Mouse (Mus musculus): ENCODE measurements around the gene Rhpn2. TPM values are rescaled to one million over a fixed set of nuclear protein-coding genes. Genes with fewer than 3 reads are reported as not detected.
"Not testable (repeated sequence)": the region's sequence is repeated elsewhere in the genome, so short reads cannot be mapped to it uniquely, and the experiment has no call there.

Gene Rhpn2
- polyA plus RNA-seq, 1 experiment: 7.5 TPM

DNA sequence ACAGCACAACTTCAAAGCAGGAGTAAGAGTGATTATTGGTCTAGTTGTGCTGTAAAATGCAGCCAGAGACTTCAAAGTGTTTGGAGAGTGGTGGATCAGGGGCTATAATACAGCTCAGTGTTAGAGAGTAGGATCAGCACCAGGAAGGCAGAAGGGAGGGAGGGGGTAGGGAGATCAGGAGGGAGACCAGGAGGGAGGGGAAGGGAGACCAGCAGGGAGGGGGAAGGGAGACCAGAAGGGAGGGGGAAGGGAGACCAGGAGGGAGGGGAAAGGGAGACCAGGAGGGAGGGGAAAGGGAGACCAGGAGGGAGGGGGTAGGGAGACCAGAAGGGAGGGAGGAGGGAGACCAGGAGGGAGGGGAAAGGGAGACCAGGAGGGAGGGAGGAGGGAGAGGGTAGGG, 19.8 kb upstream of the Rhpn2 start:
- Histone ChIP-seq H3K27ac (ENCODE audit: insufficient read depth, low read depth, low read length) (no peak overlapping the region), H3K4me1 (ENCODE audit: control insufficient read depth, insufficient read depth, low read length) (peaks cover 6% of the 10 kb centered on the region)

DNA sequence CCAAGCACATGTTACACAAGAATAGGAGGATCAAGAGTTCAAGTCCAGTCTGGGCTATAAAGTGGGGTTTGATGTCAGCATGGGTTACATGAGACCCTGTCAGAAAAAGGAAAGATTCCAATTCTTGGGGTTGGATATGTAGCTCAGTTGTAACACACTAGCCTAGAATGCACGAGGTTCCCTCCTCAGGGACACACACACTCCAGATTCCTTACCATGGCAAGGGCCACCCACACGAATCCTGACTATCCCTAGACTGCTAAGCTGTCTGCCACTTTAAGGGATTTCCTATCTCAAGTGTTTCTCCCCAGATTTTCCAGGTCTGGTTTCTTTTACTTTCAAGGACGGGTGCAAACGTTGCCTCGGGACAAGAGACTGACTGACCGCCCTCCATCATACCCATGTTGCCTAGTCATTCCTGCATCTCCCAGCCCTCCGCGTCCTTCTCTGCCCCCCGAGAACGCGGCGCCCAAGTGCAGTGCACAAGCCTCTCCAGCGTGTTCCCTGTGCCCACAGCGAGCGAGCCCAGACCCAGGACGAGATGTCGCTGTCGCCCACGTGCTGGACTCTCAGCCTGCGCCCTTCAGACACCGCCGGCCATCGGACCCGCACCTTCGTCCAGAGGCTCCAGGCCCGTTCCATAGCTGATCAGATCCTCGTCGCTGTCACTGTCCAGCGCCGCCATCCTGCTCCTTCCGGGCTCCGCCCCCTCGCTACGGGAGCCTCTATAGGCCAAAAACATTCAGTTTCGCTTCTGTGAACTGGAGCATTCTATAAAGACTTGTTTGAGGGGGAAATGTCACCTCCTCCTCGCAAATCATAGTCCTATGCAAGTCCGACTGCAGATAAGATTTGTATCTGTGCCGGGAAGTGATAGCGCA, 16.0 kb upstream of the Rhpn2 start, which contains the start of gene Gpatch1:
Gpatch1 (minus strand) TSS at position 712 of the 881 bp plus-strand sequence.
- peak; percentile 97 for DNase-seq
- Histone ChIP-seq H3K4me1 (ENCODE audit: control insufficient read depth, insufficient read depth, low read length) (peaks cover 6% of the 10 kb centered on the region), H3K27ac (ENCODE audit: insufficient read depth, low read depth, low read length) (peak within 1 kb of the TSS; percentile 55), H3K4me3 (ENCODE audit: insufficient read depth, low read depth, low read length) (peak within 1 kb of the TSS; percentile 96), H3K36me3 (ENCODE audit: control insufficient read depth, insufficient read depth, low read length) (no peaks in the 10 kb centered on the region), H3K27me3 (replicated peaks; ENCODE audit: control insufficient read depth, insufficient read depth, low read length) (no peaks in the 10 kb centered on the region)
- whole genome bisulfite sequencing: 1% methylated on average over 39 of the region's 39 CpGs
- TF ChIP-seq CTCF (conservative IDR thresholded peaks at IDR 0.05; ENCODE audit: insufficient read depth, insufficient read length, low read depth, low read length) (no peak), POLR2A (IDR thresholded peaks at IDR 0.05; ENCODE audit: low read depth, low read length) (peak; percentile 68)

More for the DNA sequence above, 19.8 kb upstream of the Rhpn2 start:
- DNase-seq: no peak
- H3K27me3 ChIP-seq (replicated peaks; ENCODE audit: control insufficient read depth, insufficient read depth, low read length): no peaks in the 10 kb centered on the region
- TF ChIP-seq CTCF (conservative IDR thresholded peaks at IDR 0.05; ENCODE audit: insufficient read depth, insufficient read length, low read depth, low read length) (no peak), POLR2A (IDR thresholded peaks at IDR 0.05; ENCODE audit: low read depth, low read length) (no peak)
- H3K36me3 ChIP-seq (ENCODE audit: control insufficient read depth, insufficient read depth, low read length): no peaks in the 10 kb centered on the region
- H3K4me3 ChIP-seq (ENCODE audit: insufficient read depth, low read depth, low read length): no peak overlapping the region

DNA sequence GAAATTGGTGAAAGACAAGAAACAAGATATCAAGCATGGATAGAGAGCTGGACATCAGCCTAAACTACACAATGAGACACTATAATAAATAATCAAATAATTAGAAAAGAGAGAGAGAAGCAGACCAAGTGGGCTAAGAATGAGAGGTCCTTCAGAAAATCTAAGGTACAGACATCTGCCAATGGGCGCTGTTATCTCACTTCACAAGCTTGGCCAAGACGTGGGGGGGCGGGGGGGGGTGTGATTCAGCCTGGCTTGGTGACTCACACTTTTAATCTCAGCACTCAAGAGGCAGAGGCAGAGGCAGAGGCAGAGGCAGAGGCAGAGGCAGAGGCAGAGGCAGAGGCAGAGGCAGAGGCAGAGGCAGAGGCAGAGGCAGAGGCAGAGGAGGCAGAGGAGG, 14.7 kb upstream of the Rhpn2 start:
- not testable (repeated sequence) for H3K27me3 ChIP-seq (replicated peaks; ENCODE audit: control insufficient read depth, insufficient read depth, low read length); DNase-seq; H3K36me3 ChIP-seq (ENCODE audit: control insufficient read depth, insufficient read depth, low read length); H3K4me1 ChIP-seq (ENCODE audit: control insufficient read depth, insufficient read depth, low read length); H3K4me3 ChIP-seq (ENCODE audit: insufficient read depth, low read depth, low read length); H3K27ac ChIP-seq (ENCODE audit: insufficient read depth, low read depth, low read length)
- 73% methylated on average over 3 of the region's 3 CpGs for WGBS

DNA sequence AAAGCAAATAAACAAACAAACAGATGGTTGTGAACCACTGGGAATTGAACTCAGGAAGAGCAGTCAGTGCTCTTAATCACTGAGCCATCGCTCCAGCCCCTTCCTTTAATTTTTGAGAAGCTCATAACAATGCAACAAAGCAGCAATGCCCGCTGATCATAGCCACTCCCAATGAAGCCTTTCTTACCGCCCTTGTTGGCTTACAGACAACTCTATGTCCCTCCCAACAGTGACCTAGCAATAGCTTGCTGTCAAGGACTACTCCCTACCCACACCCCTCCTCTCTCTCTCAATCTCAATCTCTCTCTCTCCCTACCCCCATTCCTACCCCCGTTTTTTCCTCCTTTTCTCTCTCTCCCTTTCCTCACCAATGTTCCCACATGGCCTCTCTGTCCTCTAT, 14.2 kb upstream of the Rhpn2 start:
- Histone ChIP-seq H3K36me3 (ENCODE audit: control insufficient read depth, insufficient read depth, low read length) (no peaks in the 10 kb centered on the region), H3K27ac (ENCODE audit: insufficient read depth, low read depth, low read length) (no peak overlapping the region), H3K27me3 (replicated peaks; ENCODE audit: control insufficient read depth, insufficient read depth, low read length) (no peaks in the 10 kb centered on the region), H3K4me1 (ENCODE audit: control insufficient read depth, insufficient read depth, low read length) (peaks cover 6% of the 10 kb centered on the region), H3K4me3 (ENCODE audit: insufficient read depth, low read depth, low read length) (no peak overlapping the region)
- no peak for DNase-seq
- no peak for TF ChIP-seq CTCF (conservative IDR thresholded peaks at IDR 0.05; ENCODE audit: insufficient read depth, insufficient read length, low read depth, low read length)
- TF ChIP-seq POLR2A (IDR thresholded peaks at IDR 0.05; ENCODE audit: low read depth, low read length): no peak
- 52% methylated on average over 4 of the region's 4 CpGs for WGBS

DNA sequence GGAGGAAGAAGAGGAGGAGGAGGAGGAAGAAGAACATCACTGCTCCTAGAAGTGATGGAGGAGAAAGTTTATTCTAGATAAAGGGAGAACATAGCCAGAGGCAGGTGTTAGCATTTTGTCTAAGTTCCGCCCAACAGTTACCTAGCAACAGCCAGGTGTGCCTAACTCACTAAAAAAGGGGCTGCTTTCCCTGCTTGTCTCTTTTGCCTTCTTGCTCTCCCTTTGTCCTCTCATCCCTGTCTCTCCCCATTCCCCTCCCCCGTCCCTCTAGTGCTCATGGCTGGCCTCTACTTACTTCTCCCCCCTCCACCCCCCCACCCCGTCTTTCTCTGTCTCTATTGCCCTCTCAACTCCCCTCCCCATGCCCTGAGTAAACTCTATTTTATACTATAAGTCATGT, 11.8 kb upstream of the Rhpn2 start:
- Histone ChIP-seq H3K4me1 (ENCODE audit: control insufficient read depth, insufficient read depth, low read length) (peaks cover 4% of the 10 kb centered on the region), H3K27ac (ENCODE audit: insufficient read depth, low read depth, low read length) (no peak overlapping the region), H3K27me3 (replicated peaks; ENCODE audit: control insufficient read depth, insufficient read depth, low read length) (no peaks in the 10 kb centered on the region), H3K36me3 (ENCODE audit: control insufficient read depth, insufficient read depth, low read length) (no peaks in the 10 kb centered on the region), H3K4me3 (ENCODE audit: insufficient read depth, low read depth, low read length) (no peak overlapping the region)
- TF ChIP-seq POLR2A (IDR thresholded peaks at IDR 0.05; ENCODE audit: low read depth, low read length) (no peak), CTCF (conservative IDR thresholded peaks at IDR 0.05; ENCODE audit: insufficient read depth, insufficient read length, low read depth, low read length) (no peak)
- WGBS: 77% methylated on average over 3 of the region's 3 CpGs
- no peak for DNase-seq

GRCm38 (mm10) chr7:35322732-35323420, 11.1 kb upstream of the Rhpn2 start:
- H3K27ac ChIP-seq (ENCODE audit: insufficient read depth, low read depth, low read length): no peak overlapping the region
- TF ChIP-seq CTCF (conservative IDR thresholded peaks at IDR 0.05; ENCODE audit: insufficient read depth, insufficient read length, low read depth, low read length) (no peak), POLR2A (IDR thresholded peaks at IDR 0.05; ENCODE audit: low read depth, low read length) (no peak)
- no peaks in the 10 kb centered on the region for H3K36me3 ChIP-seq (ENCODE audit: control insufficient read depth, insufficient read depth, low read length)
- no peak overlapping the region for H3K4me3 ChIP-seq (ENCODE audit: insufficient read depth, low read depth, low read length)
- DNase-seq: no peak
- 24% methylated on average over 11 of the region's 13 CpGs for WGBS
- H3K27me3 ChIP-seq (replicated peaks; ENCODE audit: control insufficient read depth, insufficient read depth, low read length): no peaks in the 10 kb centered on the region
- H3K4me1 ChIP-seq (ENCODE audit: control insufficient read depth, insufficient read depth, low read length): no peaks in the 10 kb centered on the region; the same call in 1 of the 2 replicates

- peak; percentile 66 for DNase-seq
- 50% methylated on average over 3 of the region's 3 CpGs for WGBS
These were observed 2.4 kb upstream of the Rhpn2 start for GRCm38 (mm10) chr7:35331590-35331989.

More at GRCm38 (mm10) chr7:35331590-35331989, 2.4 kb upstream of the Rhpn2 start:
- Histone ChIP-seq H3K36me3 (ENCODE audit: control insufficient read depth, insufficient read depth, low read length) (no peaks in the 10 kb centered on the region), H3K27me3 (replicated peaks; ENCODE audit: control insufficient read depth, insufficient read depth, low read length) (no peaks in the 10 kb centered on the region), H3K4me1 (ENCODE audit: control insufficient read depth, insufficient read depth, low read length) (0 out of 2 replicates have a peak, but pooled peaks cover 9% of the 10 kb centered on the region), H3K27ac (ENCODE audit: insufficient read depth, low read depth, low read length) (no peak overlapping the region), H3K4me3 (ENCODE audit: insufficient read depth, low read depth, low read length) (no peak overlapping the region)
- TF ChIP-seq POLR2A (IDR thresholded peaks at IDR 0.05; ENCODE audit: low read depth, low read length): no peak
- no peak for TF ChIP-seq CTCF (conservative IDR thresholded peaks at IDR 0.05; ENCODE audit: insufficient read depth, insufficient read length, low read depth, low read length)

Measured in kidney, adult 2 months (tissue).